Mouse (Mus musculus): ENCODE results near the gene Mdfic.

DNA sequence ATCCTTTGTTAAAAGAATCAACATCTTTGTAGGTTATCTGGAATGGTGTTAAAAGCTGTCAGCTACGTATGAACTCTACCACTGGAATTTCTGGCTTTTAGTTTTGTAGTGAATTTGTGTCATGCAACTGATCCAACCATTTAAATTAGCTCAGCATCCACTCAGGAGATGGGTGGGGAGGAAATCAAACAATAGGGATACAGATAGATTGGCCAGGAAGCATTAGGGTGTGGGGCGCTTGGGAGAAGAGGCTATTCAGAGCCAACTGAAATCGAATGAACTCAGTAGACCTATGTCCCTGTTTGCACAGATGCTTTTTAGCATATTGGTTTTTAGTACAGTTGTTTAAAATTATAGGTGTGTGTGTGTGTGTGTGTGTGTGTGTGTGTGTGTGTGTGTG, 56.6 kb downstream of the Mdfic start:
- TF ChIP-seq POLR2A (IDR thresholded peaks at IDR 0.05; ENCODE audit: insufficient read depth, low read length), result no peak
- TF ChIP-seq CTCF (IDR thresholded peaks at IDR 0.05; ENCODE audit: low read depth, low read length), result no peak
- no peak for TF ChIP-seq EP300 (IDR thresholded peaks at IDR 0.05; ENCODE audit: insufficient read depth, low read depth, low read length)

Measured in ES-Bruce4 (cell line).